Mouse (Mus musculus) MEL (cell line): ENCODE results near the gene Pum1. TPM values are rescaled to one million over a fixed set of nuclear protein-coding genes. Genes with fewer than 3 reads are reported as not detected.

Experiments
- DNase-seq: peaks from one replicate; pipeline ENCODE4 v3.0.0; 2011; ENCODE audit warnings: low read depth, low spot score
- H3K27ac ChIP-seq: 2 replicates; pipeline ENCODE4 v1.5.1; 2012; ENCODE audit warnings: low read depth, mild to moderate bottlenecking, control low read depth, low read length, moderate library complexity; ENCODE audit not compliant: control insufficient read depth
- H3K27me3 ChIP-seq, 2 experiments: fragments of 150-350 bp in 1 of 2; sonication (generic) in 1 of 2; 2 replicates each; pipeline ENCODE4 v1.6.1; 2012; ENCODE audit warnings: low read length in 2 of 2, mild to moderate bottlenecking in 2 of 2, improper control_type of control experiment in 1 of 2, moderate library complexity in 1 of 2; ENCODE audit not compliant: insufficient read depth in 2 of 2, control insufficient read depth in 1 of 2
- H3K36me3 ChIP-seq, 2 experiments: 2 replicates each; pipeline ENCODE4 v1.6.1; 2012 to 2014; ENCODE audit warnings: low read length in 2 of 2, improper control_type of control experiment in 1 of 2, inconsistent platforms in 1 of 2, mild to moderate bottlenecking in 1 of 2; ENCODE audit not compliant: insufficient read depth in 2 of 2, control insufficient read depth in 1 of 2
- H3K4me1 ChIP-seq, 2 experiments: fragments of 150-350 bp in 1 of 2; sonication (generic) in 1 of 2; 2 replicates each; pipeline ENCODE4 v1.6.1; 2012; ENCODE audit warnings: low read length in 2 of 2, improper control_type of control experiment in 1 of 2, mild to moderate bottlenecking in 1 of 2; ENCODE audit not compliant: insufficient read depth in 2 of 2, control insufficient read depth in 1 of 2
- H3K4me3 ChIP-seq, 2 experiments: fragments of 150-350 bp in 1 of 2; sonication (generic) in 1 of 2; 2 replicates each; pipeline ENCODE4 v1.5.1; 2012; ENCODE audit warnings: low read depth in 2 of 2, low read length in 2 of 2, mild to moderate bottlenecking in 2 of 2, moderate library complexity in 2 of 2, control low read depth in 1 of 2, improper control_type of control experiment in 1 of 2; ENCODE audit not compliant: control insufficient read depth in 1 of 2, insufficient read depth in 1 of 2
- H3K79me2 ChIP-seq: 2 replicates; pipeline ENCODE4 v1.6.1; 2012; ENCODE audit warnings: mild to moderate bottlenecking, low read length, moderate library complexity; ENCODE audit not compliant: control insufficient read depth, poor library complexity, insufficient read depth
- H3K9ac ChIP-seq: 2 replicates; pipeline ENCODE4 v1.6.1; 2012; ENCODE audit warnings: low read depth, mild to moderate bottlenecking, control low read depth, low read length, moderate library complexity; ENCODE audit not compliant: control insufficient read depth, poor library complexity, severe bottlenecking
- H3K9me3 ChIP-seq: fragments of 150-350 bp; sonication (generic); replicated peaks from 2 replicates; pipeline ENCODE4 v1.6.1; 2012; ENCODE audit warnings: mild to moderate bottlenecking, low read length, improper control_type of control experiment, moderate library complexity; ENCODE audit not compliant: insufficient read depth
- MAZ ChIP-seq: IDR thresholded peaks from 2 replicates; pipeline ENCODE4 v1.6.1; 2012; ENCODE audit warnings: low read depth, mild to moderate bottlenecking, inconsistent platforms, low read length, improper control_type of control experiment
- USF1 ChIP-seq: IDR thresholded peaks from 2 replicates; pipeline ENCODE4 v1.6.1; 2014; ENCODE audit warnings: low read depth, mild to moderate bottlenecking, inconsistent platforms, low read length, improper control_type of control experiment, moderate library complexity
- polyA plus RNA-seq, 2 experiments: library from polyadenylated mRNA; stranded (reverse) in 1 of 2; unstranded in 1 of 2; fragments of >175 nt in 1 of 2; fragments of >200 nt in 1 of 2; gene quantifications; 2 replicates each; pipeline versions ENCODE4 v1.2.1 to v1.2.4; 2012; ENCODE audit warnings: low replicate concordance in 2 of 2, low read depth in 1 of 2; ENCODE audit not compliant: insufficient read length in 2 of 2, insufficient read depth in 1 of 2, missing spikeins in 1 of 2
- total RNA-seq: library from RNA; depleted of rRNA; stranded (reverse); fragments of 300-350 nt; gene quantifications from 2 replicates; pipeline ENCODE4 v1.2.3, GENCODE M21; 2012; rRNA removed

Gene Pum1
- total and polyA plus RNA-seq, 3 experiments = 31.9 to 46.2 (median 36.1) TPM

- H3K27me3 ChIP-seq = peaks cover 0 to 2% of the 10 kb centered on the region in 2 experiments; a peak in 2 of 4 replicates
Observed at GRCm38 (mm10) chr4:130828851-130829673, 165.9 kb downstream of the Pum1 start.

More at GRCm38 (mm10) chr4:130828851-130829673, 165.9 kb downstream of the Pum1 start:
- Histone ChIP-seq H3K4me3 (no peak overlapping the region), H3K9me3 (no peaks in the 10 kb centered on the region), H3K79me2 (no peaks in the 10 kb centered on the region), H3K9ac (no peak overlapping the region), H3K27ac (no peak overlapping the region), H3K36me3 (no peaks in the 10 kb centered on the region), H3K4me1 (no peaks in the 10 kb centered on the region)
- no peak for DNase-seq
- TF ChIP-seq USF1 (peak; percentile 18; the same call in 1 of the 2 replicates), MAZ (no peak)

Other genes with a start within 250 kb of the Pum1 start
- gene Nkain1, start 89.1 kb upstream of the Pum1 start, total RNA-seq = 4.3 and 5.3 TPM in 2 replicates
- gene Nkain1, start 89.1 kb upstream of the Pum1 start, polyA plus RNA-seq = 10 to 100 TPM in 1 of 2 experiments, not detected in 1; 18.5 TPM
- 0.46 and 0.62 TPM in 2 replicates for gene Sdc3, start 129.2 kb downstream of the Pum1 start, total RNA-seq
- gene Sdc3, start 129.2 kb downstream of the Pum1 start, polyA plus RNA-seq = 1 to 10 TPM in 1 of 2 experiments, not detected in 1; 6.7 TPM
- 101 and 116 TPM in 2 replicates for gene Laptm5, start 249.8 kb downstream of the Pum1 start, total RNA-seq
- gene Laptm5, start 249.8 kb downstream of the Pum1 start, polyA plus RNA-seq = 100 to 1,000 TPM; 234 to 696 TPM